Mouse (Mus musculus): ENCODE measurements around the gene Dgkg.

Dgkg gene

DNA sequence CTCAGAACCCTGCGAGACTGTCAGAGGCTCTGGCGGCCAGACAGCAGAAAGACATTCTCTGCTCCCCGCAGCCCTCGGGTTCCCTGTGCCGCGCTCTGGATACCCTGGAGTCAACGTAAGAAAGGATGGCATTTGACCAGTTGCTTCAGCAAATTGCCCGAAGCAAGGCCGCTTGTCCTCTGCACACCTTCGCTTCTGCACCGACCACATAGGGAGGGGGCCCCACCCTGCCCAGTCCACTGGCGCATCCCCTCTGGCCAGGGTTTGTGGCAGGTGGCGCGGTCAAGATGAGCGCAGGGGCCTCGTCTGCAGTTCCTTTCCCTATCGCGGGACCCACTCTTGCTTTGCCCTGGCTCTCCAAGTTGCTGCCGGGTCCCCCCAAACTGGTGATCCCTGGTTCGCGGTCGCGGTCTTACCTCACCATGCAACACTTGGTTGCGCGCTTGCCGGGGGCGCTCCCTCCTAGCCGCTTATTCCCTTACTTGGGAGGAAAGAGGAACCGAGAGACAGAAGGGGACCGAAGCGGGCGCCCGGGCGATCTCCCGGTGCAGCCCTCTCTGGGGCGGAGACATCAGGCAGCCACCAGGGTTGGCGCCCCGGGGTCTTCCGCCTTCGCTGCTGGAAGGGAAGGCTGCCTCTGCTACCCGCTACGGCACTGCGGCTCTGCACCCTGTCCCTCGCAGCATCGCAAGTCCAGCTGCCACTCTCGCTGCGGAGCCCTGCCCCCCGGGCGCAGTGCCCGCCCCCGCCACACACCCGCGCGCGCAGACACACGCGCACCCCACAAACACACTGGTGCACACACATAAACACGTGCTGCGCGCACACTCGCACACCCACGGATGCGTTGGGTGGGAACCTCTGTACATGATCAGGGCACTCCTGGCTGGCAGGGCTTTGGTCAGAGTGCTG lies at the start of gene Dgkg:
Gene Dgkg (minus strand): TSS at position 689 of the 912 bp plus-strand sequence.
- peak; percentile 19 for DNase-seq (ENCODE audit: low spot score)

DNA sequence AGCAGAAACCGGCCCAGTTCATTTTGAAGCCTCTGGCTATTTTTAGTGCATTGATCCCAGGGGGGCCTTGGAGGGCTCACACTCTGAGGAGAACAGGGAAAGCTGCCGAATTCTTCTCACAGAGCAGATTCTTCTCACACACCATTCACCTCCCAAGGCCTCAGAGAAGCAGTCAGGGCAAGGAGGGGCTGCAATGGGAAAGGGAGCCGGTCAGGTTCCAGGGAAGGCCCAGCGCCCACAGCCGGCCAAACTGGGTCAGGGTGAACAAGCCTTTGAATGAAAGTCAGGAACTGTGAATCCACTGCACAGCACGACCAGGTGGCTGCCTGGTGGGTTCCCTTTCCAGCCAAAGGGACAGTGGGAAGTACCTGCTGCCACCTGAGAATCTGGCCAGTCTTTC lies 47.9 kb upstream of the Dgkg start:
- DNase-seq (ENCODE audit: low spot score): no peak

DNA sequence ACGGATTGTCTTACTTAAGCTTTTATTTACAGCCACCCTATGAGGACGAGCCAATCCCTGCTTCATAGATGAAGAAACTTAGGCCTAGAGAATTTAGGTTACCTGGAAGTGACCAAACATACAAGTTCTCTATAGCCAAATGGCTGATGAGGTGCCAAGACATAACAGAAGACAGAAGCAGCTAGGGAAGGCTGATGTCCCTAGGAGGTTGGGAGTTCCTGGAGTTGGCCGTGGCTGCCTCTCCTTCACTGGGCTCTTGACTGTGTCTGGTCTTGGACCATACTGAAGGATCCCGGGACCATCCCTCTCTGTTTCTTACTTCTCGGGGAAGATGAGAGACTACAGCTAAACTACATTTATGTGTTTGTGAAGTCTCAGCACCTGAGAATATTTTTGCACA lies 47.1 kb upstream of the Dgkg start:
- no peak for DNase-seq (ENCODE audit: low spot score)

DNA sequence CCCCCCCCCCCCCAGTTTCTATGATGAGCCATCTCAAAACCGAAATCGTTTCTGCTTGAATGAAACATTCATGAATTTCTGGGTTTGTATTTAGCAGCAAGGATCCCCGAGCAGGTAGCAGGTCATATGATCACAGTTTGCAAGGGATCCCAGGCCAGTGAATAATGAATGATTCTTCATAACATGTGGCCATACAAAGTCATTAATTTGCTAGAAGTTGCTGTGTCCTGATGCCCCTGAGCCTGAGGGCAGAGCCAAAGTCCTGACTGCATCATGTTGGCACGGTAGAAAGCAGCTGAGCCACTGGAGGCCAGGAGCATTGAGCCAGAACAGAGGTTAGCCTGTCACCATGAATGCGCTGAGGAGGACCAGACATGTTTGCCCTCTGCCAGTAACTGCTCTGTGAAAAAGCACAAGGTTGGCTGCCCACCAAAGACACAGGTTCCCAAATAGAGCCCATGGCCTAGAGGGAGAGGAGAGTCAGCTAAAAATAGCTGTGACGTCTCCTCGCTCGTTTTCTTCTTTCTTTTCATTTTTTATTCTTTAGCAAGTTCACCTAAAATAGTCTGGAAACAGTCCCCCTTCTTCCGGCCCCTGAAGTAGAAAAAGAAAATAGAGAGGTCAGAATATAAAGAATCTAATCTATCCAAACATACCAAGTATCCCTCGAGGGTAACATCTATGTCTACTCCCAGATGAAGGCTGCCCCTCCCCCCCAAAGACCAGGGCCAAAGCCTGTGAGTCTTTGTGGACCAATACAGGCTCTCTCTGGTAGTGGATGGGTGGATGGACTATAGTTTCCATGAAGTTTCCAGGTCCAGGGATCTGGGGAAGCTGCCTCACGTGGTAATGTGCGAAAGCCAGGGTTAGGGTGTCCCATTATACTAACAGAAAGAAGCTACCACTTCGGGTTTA lies 42.1 kb upstream of the Dgkg start:
- no peak for DNase-seq (ENCODE audit: low spot score)

DNA sequence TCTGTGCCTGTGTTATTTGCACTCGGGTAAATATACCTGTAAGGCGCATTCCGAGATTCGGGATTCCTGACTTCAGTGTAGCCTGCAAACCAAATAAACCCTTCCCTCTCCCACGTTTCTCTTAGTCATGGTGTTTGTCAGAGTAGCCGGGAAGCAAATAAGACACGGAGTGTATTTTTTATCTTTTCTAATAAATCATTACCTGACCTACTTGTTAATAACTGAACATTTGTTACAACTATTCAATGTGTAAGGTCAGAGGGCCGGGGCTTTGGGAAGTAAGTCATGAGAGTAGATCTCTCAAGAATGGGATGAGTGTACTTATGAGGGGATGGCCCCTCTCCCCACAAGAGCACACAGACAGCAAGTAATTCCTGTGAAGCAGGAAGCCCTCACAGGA lies 41.1 kb upstream of the Dgkg start:
- no peak for DNase-seq (ENCODE audit: low spot score)

DNA sequence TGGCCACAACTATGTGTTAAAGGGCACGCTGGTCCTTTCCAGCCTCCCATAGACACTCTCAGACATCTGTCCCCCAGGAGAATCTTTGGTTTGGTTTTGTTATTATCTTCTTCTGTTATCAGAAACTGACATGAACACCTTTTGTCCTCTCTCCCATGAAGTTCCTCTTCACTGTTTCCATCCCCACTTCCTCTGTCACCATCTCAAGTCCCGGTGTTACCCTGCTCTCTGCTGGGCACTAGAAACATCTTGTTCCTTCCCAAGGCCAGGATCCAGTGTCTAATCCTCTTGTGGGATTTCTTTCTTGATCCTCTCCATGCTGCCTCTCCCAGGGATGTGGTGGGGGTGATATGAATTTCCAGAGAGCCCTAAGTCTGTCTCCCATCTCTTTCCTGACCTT lies 32.6 kb upstream of the Dgkg start:
- DNase-seq (ENCODE audit: low spot score): no peak

DNA sequence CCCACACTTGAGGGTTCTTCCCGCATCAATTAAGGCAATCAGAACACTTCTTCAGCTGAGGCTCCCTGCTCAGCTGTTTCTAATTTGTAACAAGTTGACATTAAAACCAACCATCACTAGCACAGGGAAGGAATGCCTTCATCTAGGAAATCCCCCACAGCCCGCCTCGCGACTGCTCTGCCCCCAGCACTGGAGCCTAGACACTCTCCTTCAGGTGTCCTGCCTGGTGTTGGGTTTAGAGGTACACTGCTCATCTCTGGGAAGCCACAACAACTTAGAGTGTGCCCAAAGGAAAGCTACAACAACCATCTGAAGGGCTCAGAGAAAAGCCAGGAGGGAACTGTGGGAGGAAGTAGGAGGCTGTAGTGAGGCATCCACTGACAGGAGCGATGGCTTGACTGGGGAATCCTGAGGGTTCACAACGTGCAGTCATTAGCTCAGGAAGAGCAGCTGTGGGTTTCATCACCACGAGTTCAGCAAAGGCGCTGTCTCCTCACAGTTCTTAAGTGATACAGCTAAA lies 30.8 kb upstream of the Dgkg start:
- DNase-seq (ENCODE audit: low spot score): no peak

DNA sequence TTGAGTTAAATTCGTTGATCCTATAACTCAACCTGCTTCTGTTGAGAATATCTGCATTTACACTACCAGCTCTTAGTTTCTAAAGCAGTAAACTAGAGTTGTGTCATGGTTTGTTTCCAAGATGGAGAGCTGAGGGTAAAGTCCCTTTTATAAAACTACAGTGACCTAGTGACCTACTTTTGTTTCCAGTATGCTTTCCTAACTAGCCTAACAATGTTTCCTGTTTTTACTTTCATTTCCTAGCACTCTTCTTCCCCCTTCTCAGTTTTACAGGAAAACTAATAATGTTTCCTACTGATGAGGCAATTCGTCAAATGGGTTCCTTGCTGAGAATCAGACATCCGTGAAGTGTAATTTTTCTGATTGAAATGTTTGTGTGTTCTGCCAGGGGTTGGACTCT lies 26.6 kb upstream of the Dgkg start:
- no peak for DNase-seq (ENCODE audit: low spot score)

DNA sequence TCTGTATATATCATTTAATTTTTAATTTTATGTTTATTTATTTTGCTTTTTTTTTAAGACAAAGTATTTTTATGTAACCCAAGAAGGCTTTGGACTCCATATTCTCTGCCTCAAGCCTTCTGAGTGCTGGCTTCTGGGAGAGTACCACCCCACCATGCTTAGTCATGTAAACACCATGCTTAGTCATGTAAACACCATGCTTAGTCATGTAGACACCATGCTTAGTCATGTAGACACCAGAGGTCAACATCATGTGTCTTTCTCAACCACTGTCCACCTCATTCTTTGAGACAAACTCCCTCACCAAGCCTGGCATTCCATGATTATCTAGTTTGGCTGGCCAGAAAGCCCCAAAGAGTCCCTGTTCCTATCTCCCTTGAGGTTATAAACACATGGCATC lies 25.7 kb upstream of the Dgkg start:
- DNase-seq (ENCODE audit: low spot score): no peak

DNA sequence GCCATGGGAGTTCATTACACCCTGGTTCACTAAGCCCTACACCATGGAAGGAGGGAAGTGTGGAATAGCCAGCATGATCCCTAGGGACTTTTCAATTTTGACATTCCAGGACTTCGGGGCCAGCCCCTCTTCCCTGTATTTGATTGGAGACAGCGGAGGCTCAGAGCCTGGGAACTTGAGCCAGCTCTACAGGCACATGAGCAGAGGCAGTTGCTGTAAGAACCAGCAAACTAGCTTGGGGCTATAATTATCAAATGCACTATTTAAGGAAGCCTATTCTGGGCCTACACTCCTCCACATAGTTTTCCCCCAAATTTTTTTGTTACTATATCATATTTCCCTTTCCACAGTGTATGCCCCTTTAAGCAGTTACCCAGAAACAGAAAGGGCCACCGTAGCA lies 22.6 kb upstream of the Dgkg start:
- DNase-seq (ENCODE audit: low spot score): no peak

DNA sequence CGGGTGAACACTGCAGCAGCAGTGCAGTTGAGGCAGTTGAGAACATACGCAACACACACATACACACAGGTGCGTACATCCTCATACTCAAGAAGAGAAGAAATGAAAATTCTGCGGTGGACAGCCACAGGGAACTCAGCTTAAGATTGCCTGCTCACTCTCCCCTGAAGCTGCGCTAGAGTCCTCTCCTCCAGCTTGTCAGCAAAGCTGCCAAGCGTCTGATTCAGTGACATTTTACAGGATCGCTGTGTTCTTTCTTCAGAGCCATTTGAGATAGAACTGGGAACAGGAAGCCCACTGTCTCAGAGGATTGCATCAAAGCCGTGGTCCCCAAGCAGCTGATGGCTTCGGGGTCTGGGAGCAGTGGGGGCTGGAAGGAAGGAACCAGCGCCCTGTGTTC lies 17.6 kb upstream of the Dgkg start:
- no peak for DNase-seq (ENCODE audit: low spot score)

DNA sequence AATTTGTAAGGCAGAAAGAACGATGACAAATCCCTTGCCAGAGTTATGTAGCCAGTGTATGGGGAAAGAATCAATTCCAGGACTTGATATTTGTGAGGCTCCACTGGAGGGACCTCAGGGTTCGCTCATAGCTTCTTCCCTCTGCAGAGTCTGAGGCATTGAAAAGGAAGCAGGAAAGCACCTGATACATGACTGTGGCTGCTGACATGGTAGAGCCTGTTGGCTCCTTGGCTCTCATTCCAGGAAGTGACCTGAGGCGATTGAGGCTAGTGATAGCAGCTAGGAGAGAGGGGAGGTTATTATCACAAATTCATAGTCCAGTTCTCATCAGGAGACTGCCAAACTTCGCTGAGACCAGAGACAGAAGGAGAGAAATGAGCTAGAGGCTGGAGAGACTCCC lies 17.1 kb upstream of the Dgkg start:
- DNase-seq (ENCODE audit: low spot score): no peak

DNA sequence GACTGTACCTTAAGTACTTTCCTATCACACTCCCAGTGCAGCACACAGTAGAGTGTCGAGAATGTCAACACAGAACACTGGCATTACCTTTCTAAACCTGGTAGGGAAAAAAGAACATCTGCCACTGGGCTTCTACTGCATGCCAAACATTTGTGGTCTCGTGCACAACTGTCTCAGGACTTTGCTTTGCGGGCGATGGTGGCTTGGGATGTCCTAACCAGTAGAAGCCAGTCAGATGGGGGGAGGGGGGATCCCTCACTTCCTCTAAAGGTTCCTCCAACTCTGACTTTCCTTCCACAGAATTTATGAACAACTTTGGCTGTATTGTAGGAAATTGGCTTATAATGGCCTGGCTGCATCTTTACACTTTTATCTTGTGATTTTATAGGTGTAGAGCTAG lies 7.0 kb upstream of the Dgkg start:
- DNase-seq (ENCODE audit: low spot score): no peak

DNA sequence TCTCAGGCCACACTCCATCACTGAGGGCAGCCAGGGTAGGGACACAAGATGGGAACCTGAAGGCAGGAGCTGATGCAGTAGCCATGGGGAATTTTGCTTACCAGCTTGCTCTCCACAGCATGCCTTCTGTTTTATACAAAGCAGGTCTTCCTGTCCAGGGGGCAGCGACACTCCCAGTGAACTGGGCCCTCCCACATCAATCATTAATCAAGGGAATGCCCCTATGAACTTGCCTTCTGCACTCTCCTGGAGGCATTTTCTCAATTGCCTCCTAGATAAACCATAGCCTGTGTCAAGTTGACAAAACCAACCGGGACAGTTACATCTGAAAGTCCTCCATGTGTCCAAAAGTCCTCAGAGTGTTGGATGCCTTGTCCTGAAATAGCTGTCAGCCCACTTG lies 6.1 kb upstream of the Dgkg start:
- DNase-seq (ENCODE audit: low spot score): no peak

DNA sequence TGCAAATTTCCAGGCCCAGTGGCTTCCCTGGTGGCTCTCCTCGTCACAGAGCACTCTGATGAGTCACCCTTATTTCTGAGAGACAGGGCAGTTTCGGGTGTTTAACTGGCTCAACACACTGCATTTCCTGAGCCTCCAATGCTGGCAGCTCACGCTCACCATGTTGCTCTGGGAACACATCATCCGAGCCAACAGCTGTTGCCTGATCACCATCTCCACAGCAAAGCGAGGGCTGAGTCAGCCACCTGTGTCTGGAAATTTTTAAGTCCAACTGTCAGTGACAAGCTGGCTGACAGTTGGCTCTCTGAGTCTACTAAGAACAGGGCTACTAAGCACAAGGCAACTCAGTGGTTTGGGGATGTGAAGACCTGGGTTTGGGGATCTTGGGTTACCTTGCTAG lies 4.1 kb upstream of the Dgkg start:
- DNase-seq (ENCODE audit: low spot score): no peak

DNA sequence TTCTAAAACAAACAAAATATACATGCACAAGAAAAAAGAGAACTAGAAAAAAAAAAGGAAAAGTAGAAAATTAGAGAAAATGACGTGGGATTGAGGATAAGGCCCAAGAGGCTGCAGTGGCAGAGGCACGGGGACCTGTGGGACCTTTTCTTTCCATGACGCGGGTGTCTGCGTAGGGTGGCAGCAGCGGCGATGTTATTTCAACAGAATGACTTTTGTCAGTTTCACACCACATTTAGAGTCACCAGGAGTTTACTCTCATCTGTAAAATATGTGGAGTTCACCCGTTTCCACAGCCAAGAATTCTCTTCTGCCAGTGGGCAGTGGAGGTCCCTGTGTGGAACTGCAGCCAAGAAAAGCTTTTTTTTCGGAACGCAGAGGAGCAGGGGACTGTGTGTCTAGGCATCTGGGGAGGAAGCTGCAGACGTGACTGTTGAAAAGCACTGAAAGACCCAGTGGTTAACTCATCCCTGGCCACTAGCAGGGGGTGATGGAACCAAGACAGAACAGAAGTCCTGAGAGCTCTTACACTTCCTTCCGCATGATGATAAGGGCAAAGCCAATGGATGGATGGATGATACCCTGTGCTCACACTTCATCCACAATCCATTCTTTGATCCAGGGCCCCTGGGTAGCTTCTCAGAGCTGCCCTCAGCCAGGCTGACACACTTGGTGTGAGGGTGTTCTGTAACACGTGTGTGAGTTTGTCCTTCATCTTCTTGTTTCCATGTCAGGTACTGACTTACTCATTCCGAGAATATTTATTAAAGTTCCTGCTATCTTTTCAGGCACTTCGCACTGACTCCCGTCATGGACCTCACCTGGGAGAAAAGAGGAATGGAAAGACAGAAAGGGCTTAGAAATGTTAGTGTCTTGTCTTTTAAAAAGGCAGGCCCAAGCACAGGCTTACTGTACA lies 1.1 kb upstream of the Dgkg start:
- no peak for DNase-seq (ENCODE audit: low spot score)

DNA sequence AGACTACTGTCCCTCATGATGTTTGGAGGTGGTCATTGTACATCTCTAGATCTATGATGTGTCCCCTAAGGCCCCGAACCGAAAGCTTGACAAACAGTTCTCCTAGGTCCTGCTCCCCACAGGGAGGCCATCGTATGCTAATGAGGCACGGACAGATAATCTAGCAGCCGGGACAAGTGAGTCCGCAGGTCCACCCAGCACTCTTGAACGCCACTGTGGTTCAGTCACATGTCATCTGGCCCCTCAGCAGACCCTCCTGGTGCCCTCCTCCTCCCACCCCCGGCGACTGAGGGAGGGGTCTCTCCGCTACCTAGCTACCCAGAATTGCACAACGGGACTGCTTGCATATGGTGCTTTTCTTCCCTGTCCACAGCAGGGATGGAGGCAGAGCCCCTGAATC lies 1.2 kb downstream of the Dgkg start:
- DNase-seq (ENCODE audit: low spot score): no peak

DNA sequence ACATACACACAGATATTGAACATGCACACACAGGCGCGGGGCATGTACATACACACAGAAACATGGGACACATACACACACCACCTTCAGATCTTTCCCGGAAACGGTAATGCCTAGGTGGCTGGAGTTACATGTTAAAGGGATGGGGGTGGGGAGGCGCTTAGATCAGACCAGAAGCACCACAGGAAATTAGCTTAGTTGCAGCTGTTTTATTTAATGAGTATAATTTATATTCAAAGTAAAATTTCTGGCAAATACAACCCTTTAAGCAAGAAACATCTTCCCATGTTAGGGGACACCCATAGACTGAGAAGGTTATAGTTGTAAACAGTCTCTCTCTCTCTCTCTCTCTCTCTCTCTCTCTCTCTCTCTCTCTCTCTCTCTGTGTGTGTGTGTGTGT lies 1.8 kb downstream of the Dgkg start:
- no peak for DNase-seq (ENCODE audit: low spot score)

DNA sequence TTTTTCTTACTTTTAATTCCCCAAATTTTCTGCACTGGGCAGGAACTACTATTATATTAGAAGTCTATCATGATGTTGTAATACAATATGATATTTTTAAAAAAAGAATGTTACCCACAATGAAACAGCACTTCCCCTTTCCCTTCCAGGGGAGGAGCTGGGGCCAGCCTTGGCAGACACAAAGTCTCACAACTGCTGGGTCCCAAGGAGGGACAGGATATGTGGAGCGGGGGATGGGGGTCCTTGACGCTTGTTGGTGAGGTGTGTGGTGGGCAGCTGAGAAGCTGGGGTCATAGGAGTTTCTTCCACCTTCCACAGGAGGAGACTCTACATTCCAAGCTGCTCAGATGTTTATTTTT lies 2.6 kb downstream of the Dgkg start:
- DNase-seq (ENCODE audit: low spot score): no peak

DNA sequence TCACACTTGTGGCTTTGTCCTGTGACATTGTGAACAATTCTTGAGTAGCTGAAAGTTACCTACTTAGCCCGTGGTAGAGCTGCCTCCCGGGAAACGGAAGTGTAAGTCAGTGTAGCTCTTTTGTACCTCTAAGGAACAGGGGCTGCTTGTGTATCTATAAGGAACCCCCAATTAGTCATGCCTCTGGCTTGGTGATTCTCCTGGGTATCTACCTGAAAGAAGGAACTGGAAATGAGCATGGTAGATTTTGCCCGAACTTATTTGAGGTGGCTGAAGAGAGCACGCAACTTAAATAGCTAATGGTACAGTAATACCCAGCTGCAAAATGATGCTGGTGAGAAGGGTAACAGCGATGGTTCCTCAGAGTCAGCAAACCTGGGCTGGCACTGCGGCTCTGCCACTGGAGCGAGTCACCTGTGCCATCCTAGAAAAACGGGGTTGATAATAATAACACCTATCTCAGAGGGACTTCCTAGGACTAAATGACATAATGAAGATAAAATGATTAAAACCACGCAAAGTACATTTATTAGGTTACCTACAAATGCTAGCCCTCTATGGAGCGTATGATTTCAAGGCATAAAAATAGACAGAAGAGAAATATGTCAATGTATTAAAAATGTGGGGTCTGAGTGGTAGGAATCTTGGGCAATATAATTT lies 3.1 kb downstream of the Dgkg start:
- no peak for DNase-seq (ENCODE audit: low spot score)

DNA sequence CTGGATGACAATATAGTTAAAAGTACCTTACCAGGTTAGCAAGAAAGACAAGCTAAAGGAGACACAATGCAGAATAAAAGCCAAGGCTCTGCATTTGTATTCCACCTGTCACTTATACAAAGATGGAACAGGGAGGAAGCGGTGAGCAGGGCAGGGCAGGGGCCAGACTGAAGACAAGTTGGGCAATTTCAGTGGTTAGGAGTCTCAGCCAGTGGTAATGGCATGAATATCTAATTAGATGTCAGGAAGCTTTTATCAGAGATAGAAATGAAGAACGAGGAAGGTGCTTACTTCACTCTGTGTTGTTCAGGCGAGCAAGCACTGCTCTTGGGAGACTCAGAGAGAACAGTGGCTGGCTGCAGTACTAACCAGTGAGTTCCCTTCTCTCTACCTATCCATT lies 5.8 kb downstream of the Dgkg start:
- no peak for DNase-seq (ENCODE audit: low spot score)
